Mouse (Mus musculus) brain, adult 10 weeks (tissue): ENCODE results near the gene Slc16a11. TPM values are rescaled to one million over a fixed set of nuclear protein-coding genes. Genes with fewer than 3 reads are reported as not detected.

ENCODE experiments used
- polyA plus RNA-seq: library from polyadenylated mRNA; stranded (reverse); fragments of 350-450 nt; fragmentation: Illumina TruSeq; extraction: RNeasy Lipid Tissue Mini Kit (QIAGEN cat#74804); gene quantifications from one replicate; pipeline ENCODE4 v1.2.3, GENCODE M21; 2015; ENCODE audit warnings: low read depth, low replicate concordance

Slc16a11 gene
- polyA plus RNA-seq = 23.4 TPM

GRCm38 (mm10) chr11:70212423-70212822 is at the start of gene Slc16a11:
Gene Slc16a11, plus strand, starts transcription at chr11:70212752.

DNA sequence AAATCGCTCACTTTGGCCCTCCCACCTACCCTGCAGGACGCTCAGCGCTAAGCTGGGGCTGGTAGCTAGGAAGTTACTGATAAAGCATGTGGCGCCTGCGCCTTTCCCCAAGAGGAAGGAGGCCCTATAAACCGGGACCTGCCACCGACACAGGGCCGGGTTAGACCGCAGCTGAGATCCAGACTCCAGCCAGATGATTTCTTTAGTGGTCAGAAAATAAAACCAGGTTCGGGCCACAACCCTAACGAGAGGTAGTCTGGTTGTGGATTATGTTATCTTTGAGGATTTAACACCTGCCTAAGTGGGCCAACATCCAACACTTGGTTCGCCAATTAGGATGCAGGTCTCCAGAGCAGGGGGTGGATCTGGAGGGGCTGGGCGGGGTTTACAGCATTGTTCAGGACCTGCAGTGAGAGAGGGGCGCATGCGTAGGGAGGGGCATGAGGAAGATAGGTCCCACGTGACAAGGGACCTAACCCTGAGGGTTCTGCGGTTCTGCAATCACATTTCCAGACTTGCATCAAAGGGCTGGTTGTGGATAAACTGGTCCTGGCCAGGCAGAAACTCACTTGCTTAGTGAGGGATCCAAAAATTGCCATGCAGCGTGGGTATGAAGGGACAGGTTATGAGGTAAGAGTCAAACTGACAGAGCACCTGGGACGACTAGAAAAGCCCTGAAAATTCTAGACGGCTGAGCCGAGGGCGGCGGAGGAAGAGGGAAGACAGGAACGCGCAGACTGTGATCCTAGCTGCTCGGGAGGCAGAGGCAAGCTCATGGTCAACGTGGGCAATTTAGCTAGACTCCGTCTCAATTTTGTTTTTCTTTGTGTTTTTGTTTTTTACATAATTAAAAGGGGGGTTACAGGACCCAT is 8.4 kb downstream of the Slc16a11 start, which contains the start of gene Slc16a13:
Gene Slc16a13 (minus strand): TSS at position 334 of the 872 bp plus-strand sequence.

DNA sequence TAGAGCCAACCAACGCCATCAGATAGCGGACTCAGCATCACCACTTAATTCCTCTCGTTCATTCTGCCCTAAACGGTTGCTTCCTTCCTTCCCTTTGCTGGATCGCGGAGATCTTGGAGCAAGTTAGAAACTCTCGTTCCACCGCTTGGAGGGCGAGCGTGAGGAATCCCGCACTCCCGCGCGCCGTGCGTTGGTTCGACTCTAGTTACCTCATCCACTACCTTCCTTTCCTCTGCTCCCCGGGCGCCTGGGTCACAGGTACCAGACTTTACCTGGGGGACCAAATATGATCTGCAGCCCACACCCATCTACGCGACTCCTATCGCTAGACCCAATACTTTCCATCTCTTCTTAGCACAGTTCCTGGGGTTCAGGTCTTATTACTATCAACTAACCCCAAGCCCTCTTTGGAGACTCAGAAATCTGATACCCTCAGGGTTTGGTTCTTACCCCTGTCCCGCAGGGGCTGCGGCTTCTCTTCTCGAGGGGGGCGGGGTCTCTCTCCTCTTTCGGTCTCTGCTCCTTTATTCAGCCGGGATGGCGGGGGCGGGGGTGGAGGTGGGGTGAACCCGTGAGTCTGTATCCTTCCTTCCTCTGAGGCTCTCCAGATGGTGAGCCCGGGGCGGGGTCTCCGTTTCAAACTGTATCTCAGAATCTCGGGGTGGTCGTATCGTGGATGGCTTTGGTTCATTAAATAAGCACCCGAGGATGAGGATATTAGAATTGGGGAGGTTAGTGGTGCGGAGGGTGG is 16.9 kb downstream of the Slc16a11 start, which contains the start of gene Bcl6b:
Gene Bcl6b (minus strand): TSS at position 539 of the 751 bp plus-strand sequence.

DNA sequence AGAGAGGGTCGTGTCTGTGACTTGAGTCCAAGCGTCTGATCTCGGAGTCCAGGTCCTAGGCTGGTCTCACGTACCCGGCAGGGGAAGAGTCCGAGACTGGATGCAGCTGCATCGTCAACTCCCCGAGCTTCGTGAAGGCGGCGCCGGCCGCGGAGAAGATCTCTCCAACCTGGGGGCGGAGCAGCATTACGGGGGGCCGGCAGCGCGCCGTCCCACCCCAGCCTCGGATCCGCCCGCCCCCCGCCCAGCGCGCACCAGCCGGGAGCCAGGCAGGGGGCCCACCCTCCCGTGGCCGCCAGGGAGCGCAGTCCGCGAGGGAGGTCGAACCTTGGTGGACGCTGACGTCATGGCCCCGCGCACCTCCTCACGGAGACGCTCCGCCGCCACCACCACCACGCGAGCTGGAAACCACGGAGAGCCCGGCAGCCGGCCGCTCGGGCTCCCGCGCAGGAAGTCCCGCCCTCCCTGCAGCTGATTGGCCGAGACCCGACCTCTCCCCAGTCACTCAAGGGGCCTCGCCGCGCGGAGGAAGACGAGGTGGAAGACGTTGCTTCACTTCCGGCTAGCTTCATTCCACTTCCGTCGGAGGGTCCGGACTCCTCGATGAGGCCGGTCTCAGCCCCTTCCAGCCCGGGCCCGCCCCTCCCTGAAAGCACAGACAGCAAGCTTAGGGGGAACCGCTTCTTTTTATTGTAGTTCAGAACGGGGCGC is 25.1 kb downstream of the Slc16a11 start, which contains the start of gene 0610010K14Rik:
Gene 0610010K14Rik (minus strand): TSS at position 458 of the 711 bp plus-strand sequence.

GRCm38 (mm10) chr11:70239541-70240279 is 27.2 kb downstream of the Slc16a11 start, which contains the start of the genes Gm21988 and Rnasek:
Gene Gm21988, minus strand, starts transcription at chr11:70239830.
Gene Rnasek, minus strand, starts transcription at chr11:70239842.

DNA sequence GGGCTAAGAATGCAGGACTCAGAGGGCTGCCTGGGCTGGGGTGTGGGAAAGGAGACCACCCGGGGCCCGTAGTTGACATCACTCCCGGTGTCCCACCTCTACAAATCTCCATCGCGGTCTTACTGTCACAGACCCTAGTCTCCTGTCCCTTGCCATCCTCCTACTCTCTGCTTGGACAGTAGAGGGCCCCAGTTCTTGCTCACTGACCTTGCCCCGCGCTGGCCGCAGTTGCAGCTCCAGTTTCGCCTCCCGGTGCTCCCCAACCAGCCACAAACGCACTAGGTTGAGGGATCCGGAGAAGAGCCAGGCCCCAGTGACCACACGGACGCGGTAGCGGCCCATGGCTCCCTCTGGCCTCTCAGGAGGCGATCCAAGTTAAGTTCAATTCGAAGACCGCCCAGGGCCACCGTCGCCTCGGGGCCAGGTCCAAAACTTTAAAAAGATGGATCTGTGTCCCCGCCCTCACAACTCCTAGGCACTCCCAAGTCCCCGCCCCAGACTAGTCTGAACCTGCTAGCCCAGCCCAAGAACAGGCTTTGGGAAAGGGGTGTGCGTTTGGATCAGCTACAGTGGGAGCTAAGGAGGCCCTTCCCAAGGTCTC is 42.5 kb downstream of the Slc16a11 start, which contains the start of gene Alox12:
Gene Alox12 (minus strand): TSS at position 423 of the 601 bp plus-strand sequence.

Other genes starting within 250 kb of the Slc16a11 start
- gene Cldn7, start 248.0 kb upstream of the Slc16a11 start, polyA plus RNA-seq = not detected
- gene Ctdnep1, start 231.6 kb upstream of the Slc16a11 start, polyA plus RNA-seq = 108 TPM
- 115 TPM for gene Elp5, start 230.2 kb upstream of the Slc16a11 start, polyA plus RNA-seq
- 346 TPM for gene Gabarap, start 221.6 kb upstream of the Slc16a11 start, polyA plus RNA-seq
- 56.1 TPM for gene Phf23, start 217.0 kb upstream of the Slc16a11 start, polyA plus RNA-seq
- gene Dvl2, start 212.2 kb upstream of the Slc16a11 start, polyA plus RNA-seq = 17.5 TPM
- 53.6 TPM for gene Acadvl, start 197.3 kb upstream of the Slc16a11 start, polyA plus RNA-seq
- gene Dlg4, start 195.8 kb upstream of the Slc16a11 start, polyA plus RNA-seq = 491 TPM
- gene Asgr1, start 158.7 kb upstream of the Slc16a11 start, polyA plus RNA-seq = 2.2 TPM
- gene Asgr2, start 120.1 kb upstream of the Slc16a11 start, polyA plus RNA-seq = not detected
- gene Mgl2, start 82.4 kb upstream of the Slc16a11 start, polyA plus RNA-seq = 0.80 TPM
- gene Clec10a, start 56.6 kb upstream of the Slc16a11 start, polyA plus RNA-seq = 1.3 TPM
- 4.6 TPM for gene Slc16a13, start 8.3 kb downstream of the Slc16a11 start, polyA plus RNA-seq
- 0.76 TPM for gene Bcl6b, start 17.0 kb downstream of the Slc16a11 start, polyA plus RNA-seq
- gene 0610010K14Rik, start 25.2 kb downstream of the Slc16a11 start, polyA plus RNA-seq = 55.7 TPM
- 9.0 TPM for gene Gm21988, start 27.1 kb downstream of the Slc16a11 start, polyA plus RNA-seq
- gene Rnasek, start 27.1 kb downstream of the Slc16a11 start, polyA plus RNA-seq = 441 TPM
- 0.36 TPM for gene Alox12, start 42.6 kb downstream of the Slc16a11 start, polyA plus RNA-seq
- gene Alox12e, start 109.9 kb downstream of the Slc16a11 start, polyA plus RNA-seq = not detected
- not detected for gene Alox15, start 139.3 kb downstream of the Slc16a11 start, polyA plus RNA-seq
- gene Pelp1, start 197.3 kb downstream of the Slc16a11 start, polyA plus RNA-seq = 20.3 TPM
- gene Arrb2, start 219.9 kb downstream of the Slc16a11 start, polyA plus RNA-seq = 79.9 TPM
- gene Med11, start 239.2 kb downstream of the Slc16a11 start, polyA plus RNA-seq = 24.0 TPM
- 0.36 TPM for gene Zmynd15, start 246.7 kb downstream of the Slc16a11 start, polyA plus RNA-seq
- gene Cxcl16, start 247.2 kb downstream of the Slc16a11 start, polyA plus RNA-seq = 2.5 TPM